Comparison of ENCODE assay signal across 14 mouse cellular contexts in the genomic region with DNA sequence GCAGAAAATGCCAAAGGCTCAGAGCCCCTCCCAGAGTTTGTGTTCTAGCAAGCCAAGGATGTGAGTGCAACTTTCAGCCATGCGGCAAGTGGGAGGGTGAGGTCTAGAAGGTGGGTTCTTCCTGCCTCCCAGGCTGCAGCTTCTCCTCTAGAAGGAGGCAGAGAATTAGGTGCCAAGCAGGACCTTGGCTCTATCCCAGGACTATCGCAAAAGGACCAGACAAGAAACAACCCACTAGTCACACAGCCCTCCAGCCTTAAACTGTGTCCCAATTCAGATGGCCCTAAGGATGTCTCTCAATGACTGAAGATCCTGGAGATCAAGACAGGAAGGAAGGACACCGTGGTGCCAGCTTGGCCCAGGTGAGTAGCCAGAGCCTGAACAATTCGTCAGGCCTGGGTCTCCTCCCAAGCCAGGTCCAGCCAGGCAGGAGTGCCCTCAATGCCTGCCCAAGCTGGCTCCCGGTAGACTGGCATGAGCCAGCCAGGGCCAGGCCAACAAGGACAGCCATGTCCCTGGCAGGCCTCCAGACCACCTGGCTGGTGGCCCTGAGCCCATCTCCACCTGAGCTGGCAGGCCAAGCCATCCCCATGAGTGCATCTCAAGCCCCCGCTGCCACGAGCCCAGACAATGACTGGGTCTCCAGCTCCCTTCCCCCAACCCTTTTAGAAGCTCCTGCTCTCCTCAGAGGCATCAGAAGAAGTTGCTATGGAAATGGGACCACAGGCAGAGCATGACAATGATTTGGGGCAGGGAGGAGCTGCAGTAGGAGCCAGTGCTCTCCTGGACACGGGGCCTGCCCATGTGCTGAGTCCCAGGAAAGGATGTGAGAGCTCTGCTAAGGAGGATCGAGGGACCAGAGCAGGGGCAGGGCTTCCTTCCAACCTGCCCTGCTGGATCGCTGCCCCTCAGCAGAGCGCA. TPM values are rescaled to one million over a fixed set of nuclear protein-coding genes. Genes with fewer than 3 reads are reported as not detected.
DNase-seq lines count a peak whose midpoint lies in the region; ATAC-seq lines count a peak whose summit lies in the region.
"Had no signal": no experiment of that assay in that cellular context is flagged by ENCODE, and none has a peak within 500 bp of the region (broad histone marks: within the 10 kb centered on the region; RNA-seq: fewer than 3 reads in every experiment).

No protein-coding gene starts in this region.

- no peaks in the 10 kb centered on the region for H3K27me3 ChIP-seq in kidney, embryonic 14.5 days (ENCODE audit: control insufficient read depth, insufficient read depth, low read length)
- no peaks in the 10 kb centered on the region for H3K27me3 ChIP-seq in hindbrain, embryonic 14.5 days (ENCODE audit: control insufficient read depth, insufficient read depth, low read length)
- H3K27me3 ChIP-seq: embryonic facial prominence, embryonic 12.5 days had no signal

- no peaks in the 10 kb centered on the region for H3K9me3 ChIP-seq in kidney, embryonic 14.5 days (ENCODE audit: control insufficient read depth, low read length)
- H3K9me3 ChIP-seq in hindbrain, embryonic 14.5 days (ENCODE audit: control insufficient read depth, low read length): no peaks in the 10 kb centered on the region
- H3K9me3 ChIP-seq: embryonic facial prominence, embryonic 12.5 days had no signal

- peak; percentile 11 to 19 for DNase-seq in kidney, adult 8-10 months
- peak; percentile 12 for DNase-seq in R1 (ENCODE audit: low read depth, low spot score)
- DNase-seq in cerebellum, adult 8-10 months: peak; percentile 95
- DNase-seq in hindbrain, embryonic 14.5 days (ENCODE audit: low spot score): no peak
- no peak for DNase-seq in spleen, postnatal 14 days (ENCODE audit: low spot score in 2 of 2)
- DNase-seq in heart, postnatal 10 days: no peak
- DNase-seq in urinary bladder, postnatal 25 days (ENCODE audit: low spot score): no peak
- DNase-seq: heart, adult 18-20 months had no signal

- H3K4me1 ChIP-seq in kidney, embryonic 14.5 days (ENCODE audit: control insufficient read depth, insufficient read depth, low read length): no peaks in the 10 kb centered on the region
- peaks cover 11% of the 10 kb centered on the region for H3K4me1 ChIP-seq in hindbrain, embryonic 14.5 days (replicated peaks; ENCODE audit: control insufficient read depth, insufficient read depth, low read length)

- H3K27ac ChIP-seq in kidney, embryonic 14.5 days (ENCODE audit: low read depth, low read length): no peak overlapping the region
- 0 out of 2 replicates have a peak overlapping the region, but pooled peaks have one; percentile 14 for H3K27ac ChIP-seq in hindbrain, embryonic 14.5 days
- H3K27ac ChIP-seq: embryonic facial prominence, embryonic 12.5 days had no signal

- intact Hi-C loops in heart, postnatal 10 days (cut with DNase I): no loop called here

- no peaks in the 10 kb centered on the region for H3K36me3 ChIP-seq in kidney, embryonic 14.5 days (ENCODE audit: control insufficient read depth, insufficient read depth, low read length)
- H3K36me3 ChIP-seq in hindbrain, embryonic 14.5 days (replicated peaks; ENCODE audit: control insufficient read depth, insufficient read depth): no peaks in the 10 kb centered on the region
- H3K36me3 ChIP-seq: embryonic facial prominence, embryonic 12.5 days had no signal

- H3K4me2 ChIP-seq in kidney, embryonic 14.5 days (replicated peaks; ENCODE audit: low read depth, low read length): no peak overlapping the region
- H3K4me2 ChIP-seq in hindbrain, embryonic 14.5 days (replicated peaks): no peak overlapping the region
- H3K4me2 ChIP-seq: embryonic facial prominence, embryonic 12.5 days; liver, embryonic 11.5 days had no signal

- ATAC-seq in kidney, embryonic 14.5 days (ENCODE audit: low FRiP score, low TSS enrichment): no peak
- ATAC-seq in hindbrain, embryonic 14.5 days (ENCODE audit: low FRiP score): no peak
- ATAC-seq: intestine, embryonic 16.5 days had no signal

- 67% methylated on average over 11 of the region's 11 CpGs for WGBS in kidney, embryonic 14.5 days
- 50% methylated on average over 11 of the region's 11 CpGs for WGBS in hindbrain, embryonic 14.5 days

- H3K4me3 ChIP-seq in kidney, embryonic 14.5 days (ENCODE audit: low read length): no peak overlapping the region
- no peak overlapping the region for H3K4me3 ChIP-seq in hindbrain, embryonic 14.5 days (replicated peaks; ENCODE audit: low read length)
- H3K4me3 ChIP-seq: embryonic facial prominence, embryonic 12.5 days; megakaryocyte, embryonic 14.5 days had no signal

- no peak overlapping the region for H3K9ac ChIP-seq in kidney, embryonic 14.5 days (ENCODE audit: low read depth, low read length)
- H3K9ac ChIP-seq in hindbrain, embryonic 14.5 days: peak overlapping the region; percentile 14; the same call in 1 of the 2 replicates
- H3K9ac ChIP-seq: embryonic facial prominence, embryonic 12.5 days had no signal

RNA-seq across cellular contexts. Expression of a gene that starts 19.1 kb away (rescaled TPM):
- 4.3 and 4.6 TPM in 2 replicates for polyA plus RNA-seq in kidney, embryonic 14.5 days (2014; fragmentation: Nextera tagmentation; extraction: Ambion mirVana)
- polyA plus RNA-seq in hindbrain, embryonic 14.5 days (2014; fragmentation: Nextera tagmentation; extraction: Ambion mirVana): 57.3 and 65.9 TPM in 2 replicates
- total RNA-seq in heart, postnatal 10 days (2021): 1 to 10 TPM; 2.1 to 2.3 TPM
- total RNA-seq: CH12.LX had no signal

Comparison
In these comparisons a context has a peak if more than half of its experiments do, and no peak if none do; other contexts are left out.
1. DNase-seq: peak in kidney, adult 8-10 months (2 of 2), R1 (single experiment) and cerebellum, adult 8-10 months (single experiment); none in hindbrain, embryonic 14.5 days (single experiment), spleen, postnatal 14 days (0 of 2), heart, postnatal 10 days (0 of 2) and urinary bladder, postnatal 25 days (single experiment).
2. RNA of a gene that starts 19.1 kb away (polyA plus RNA-seq): 57.3 to 65.9 TPM in hindbrain, embryonic 14.5 days; 4.3 to 4.6 TPM in kidney, embryonic 14.5 days; every median in the first group is over 10 times any median in the second.